Mouse (Mus musculus) urinary bladder, adult 18-20 months (tissue): ENCODE measurements around the gene Ttc21a.

ENCODE experiments used
- DNase-seq, 2 experiments: peaks; one replicate each; pipeline ENCODE4 v3.0.0; 2022; ENCODE audit warnings: low spot score in 2 of 2, mixed read lengths in 2 of 2

The Ttc21a gene

DNA sequence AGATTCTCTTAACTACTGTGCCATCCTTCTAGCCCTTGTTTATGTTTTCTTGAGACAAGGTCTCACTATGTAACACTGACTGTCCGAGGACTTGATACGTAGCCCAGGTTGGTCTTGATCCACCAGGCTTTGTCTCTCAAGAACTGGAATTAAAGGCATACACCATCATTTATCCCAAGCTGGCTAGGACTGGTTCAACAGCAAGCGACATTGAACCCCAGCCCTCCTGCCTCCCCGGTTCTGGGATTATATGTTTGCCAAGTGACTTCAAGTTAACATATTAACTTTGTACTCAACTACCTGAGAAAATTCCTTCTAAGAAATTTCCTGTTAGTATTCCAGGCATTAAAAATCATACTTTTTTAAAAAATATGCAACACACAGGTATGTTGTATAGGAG lies 37.9 kb downstream of the Ttc21a start:
- no peak for DNase-seq

DNA sequence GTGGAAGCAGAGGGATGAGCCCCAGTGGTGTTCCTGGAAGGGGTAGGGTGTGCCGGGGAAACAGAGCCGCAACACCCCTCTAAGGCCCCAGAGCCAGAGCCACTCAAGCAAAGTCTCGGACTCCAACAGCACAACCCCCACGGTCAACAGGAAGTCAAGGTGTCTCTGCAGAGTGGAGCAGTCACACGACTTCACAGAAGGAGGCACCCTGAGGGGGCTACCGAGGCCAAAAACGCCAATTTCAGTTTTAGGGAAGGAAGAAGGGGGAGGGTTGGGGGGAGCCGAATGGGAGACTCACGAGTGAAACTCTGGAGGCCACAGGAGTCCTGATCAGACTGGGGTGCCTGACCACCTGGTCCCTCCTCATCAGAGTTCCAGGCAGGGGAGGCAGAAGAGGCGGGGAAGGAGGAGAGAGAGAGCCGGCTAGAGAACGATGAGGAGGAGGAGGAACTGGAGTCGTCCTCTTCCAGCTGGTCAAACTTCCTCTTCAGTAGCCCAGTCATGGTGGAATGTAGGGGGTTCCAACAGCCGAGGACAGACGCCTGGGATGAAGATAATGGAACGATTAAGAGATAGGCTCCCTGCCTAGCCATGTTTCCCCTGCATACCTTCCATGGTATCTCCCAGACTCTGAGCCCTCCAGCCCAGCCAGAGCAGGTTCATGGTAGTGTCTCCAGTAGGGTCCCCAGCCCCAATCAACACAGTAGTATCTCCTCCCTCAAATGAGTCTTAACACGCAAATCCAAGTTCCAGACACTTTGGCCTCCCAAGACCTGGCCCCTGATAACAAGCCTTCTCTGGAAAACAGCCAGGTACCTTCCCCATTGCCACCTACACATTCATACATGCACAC lies 39.5 kb downstream of the Ttc21a start:
- DNase-seq = no peak

DNA sequence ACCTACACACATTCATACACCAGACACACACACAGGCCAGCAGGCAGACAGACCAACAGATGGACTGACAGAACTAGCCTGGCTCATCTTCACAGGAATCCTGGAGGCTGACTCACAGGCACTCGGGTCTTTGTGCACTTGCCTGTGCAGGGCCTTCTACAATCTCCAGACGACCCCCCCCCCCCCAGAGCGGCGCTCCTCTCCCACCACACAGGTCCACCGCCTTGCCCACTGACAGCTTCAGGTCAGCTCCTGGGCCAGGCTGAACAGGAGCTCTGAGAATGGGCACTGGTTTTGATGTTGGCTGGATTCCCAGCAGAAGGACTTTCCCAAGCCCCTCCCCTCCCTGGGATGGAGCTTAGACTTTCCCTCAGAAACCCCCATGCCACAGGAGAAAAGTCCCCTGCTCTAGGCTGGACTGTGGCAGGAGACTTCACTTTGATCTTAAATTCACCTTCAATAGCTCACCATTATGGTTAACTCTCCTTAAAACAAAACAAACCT lies 40.2 kb downstream of the Ttc21a start:
- DNase-seq = no peak

DNA sequence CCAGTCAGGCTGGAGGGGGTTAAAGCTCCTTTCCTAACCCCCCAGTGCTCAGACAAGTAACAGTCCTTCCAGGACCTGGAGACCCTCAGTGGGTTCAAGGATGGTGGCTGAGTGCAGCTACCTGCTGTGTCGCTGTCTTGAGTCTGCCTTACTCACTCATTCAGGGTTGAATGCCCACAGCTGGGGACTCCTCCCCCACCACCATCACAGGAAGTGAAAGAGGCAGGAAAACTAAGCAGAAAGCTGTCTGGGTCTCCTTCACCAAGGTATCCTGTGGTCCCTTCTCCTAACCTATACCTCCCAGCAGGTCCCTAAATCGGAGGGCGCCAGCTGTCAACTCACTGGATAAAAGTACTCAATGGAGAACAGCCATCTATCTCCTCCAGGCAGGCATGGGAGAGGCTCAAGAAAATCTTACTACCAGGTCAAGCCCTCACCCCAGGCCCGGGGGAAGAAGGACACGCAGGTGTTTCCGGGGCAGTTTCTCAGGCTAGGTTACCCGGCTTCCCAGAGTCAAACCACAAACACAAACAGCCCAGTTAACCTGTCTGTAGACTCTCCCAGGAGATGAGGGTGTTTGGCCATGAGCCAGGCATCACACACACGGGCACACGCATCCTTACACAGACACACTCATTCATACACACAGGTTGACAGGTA lies 40.9 kb downstream of the Ttc21a start:
- no peak for DNase-seq

DNA sequence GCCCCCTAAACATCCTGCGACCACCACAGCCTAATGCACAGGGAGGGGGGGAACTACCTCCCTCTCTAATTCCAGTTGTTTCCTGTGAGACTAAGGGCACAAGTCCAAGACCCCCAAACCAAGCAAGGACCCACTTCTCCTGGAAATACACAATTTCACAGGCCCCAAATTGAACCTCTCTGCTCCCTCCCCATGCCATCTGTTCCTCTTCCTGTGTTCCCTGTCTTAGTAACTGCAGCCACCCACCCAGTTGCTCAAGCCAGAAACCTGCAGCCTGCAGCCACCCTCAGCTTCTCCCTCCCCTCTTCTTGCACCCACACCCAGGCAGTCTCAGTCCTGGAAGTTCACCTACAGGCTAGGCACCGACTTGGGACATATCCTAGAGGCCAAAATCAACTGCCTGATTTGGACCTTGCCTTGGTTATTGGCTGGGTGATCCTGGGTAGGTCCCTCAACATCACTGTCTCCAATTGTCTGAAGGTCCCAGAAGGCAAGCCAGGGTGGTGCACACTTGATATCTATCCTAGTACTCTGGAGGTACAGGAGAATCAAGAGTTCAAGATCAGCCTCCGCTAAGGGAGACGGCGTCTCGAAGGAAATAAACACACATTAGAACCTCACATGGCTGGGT lies 41.5 kb downstream of the Ttc21a start:
- no peak for DNase-seq

DNA sequence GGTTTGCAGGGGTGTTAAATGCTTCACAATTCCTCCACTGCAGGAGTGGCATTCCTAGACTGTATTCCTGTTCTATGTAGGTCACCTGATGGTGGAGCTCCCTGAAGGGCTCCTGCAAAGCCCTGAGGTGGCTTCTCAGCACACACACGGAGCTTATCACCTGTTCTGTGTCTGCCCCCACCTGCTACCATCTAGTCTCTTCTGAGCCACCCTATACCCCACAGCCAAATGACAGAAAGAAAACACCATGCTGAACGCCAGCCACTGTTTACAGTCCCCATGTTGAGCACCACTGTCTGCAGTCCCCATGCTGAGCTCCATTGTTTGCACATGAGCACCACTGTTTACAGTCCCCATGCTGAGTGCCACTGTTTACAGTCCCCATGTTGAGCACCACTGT lies 42.3 kb downstream of the Ttc21a start:
- no peak for DNase-seq

DNA sequence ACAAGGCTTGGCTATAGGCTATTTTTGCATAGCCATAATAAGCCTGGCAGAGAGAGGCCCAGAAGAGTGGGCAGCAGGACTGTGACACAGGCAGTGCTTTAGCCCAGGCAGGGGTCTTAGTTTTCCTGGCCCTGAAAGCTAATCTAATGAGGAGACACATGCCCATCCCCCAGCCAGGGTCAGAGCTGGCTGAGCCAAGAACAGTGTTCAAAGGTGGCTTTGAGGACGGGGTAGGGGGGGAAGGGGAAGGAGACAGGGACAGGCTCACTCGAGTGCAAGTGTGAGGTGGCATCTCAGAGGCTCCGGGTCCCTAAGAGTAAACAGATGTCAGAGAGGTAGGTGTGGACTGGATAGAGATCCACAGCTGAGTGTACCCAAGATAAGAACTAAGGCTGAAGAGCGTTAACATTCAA lies 43.4 kb downstream of the Ttc21a start:
- no peak for DNase-seq

DNA sequence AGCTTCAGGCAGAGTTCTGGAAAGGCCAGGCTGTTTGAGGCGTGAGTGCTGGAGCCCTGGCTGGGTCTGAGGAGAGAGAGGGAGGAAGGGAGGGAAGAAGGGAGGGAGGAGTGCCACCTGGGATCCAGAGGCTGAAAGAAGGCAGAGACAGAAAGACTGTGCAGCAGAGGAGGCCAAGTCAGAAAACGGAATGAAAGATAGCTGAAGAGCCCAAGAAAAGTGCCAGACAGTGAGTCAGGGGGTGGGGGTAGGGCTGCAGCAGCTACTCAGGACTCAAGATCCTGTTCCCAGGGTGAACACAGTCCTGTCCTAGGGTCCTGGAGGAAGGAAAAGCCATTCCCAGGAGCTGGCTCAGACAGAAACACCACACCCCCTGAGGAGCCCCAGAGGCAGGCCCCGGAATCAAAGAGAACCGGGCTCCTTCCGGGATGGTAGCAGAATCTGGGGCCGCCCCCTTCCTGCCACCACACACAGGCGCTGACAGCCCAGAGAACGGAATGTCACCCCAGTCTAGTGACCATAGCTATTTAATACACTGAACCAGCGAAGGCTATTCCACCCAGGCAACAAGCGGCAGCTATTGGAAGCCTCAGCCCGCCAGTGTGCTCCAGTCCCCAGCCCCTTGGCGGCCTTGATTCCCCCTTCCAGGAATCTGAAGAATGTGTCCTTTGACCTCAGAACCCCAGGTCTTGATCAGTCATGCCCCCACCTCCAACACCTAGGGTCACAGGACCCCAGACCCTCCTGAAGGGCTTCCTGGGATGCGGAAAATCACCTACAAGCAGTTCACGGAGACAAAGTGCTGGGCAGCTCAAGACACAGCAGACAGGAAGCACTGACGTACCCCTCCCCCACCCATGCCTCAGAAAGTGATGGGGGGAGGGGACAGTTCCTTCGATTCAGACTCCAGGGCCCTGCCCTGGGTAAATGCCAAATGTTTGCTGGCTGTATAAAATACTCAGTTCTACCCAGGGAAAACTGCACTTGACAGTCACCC lies 44.1 kb downstream of the Ttc21a start:
- DNase-seq = peak; percentile 54 to 59

DNA sequence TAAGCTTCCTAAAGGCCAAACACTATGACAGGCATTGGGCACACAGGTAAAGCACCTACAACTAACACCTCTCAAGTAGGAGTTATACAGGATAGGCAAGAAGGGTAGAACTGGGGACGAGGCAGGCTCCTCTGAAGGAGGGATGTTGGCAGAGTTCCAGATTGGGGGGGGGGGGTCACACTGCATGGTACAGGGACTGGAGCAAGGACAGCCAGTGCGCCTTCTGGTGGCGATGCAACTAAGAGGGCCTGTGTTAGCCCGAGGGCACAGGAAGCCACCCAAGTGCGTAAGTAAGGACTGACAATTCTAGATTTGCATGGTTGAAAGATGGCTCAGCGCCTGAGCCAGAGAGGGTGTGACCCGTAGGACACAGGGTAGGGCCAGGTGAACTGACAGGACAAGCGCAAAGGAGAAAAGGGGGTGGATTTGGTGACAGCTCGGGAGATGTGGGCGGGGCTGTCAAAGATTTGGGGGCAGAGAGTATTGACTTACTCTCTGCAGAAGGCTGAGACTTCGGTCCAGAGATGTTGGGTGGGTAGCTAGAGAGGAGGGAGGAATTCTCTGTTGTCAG lies 44.9 kb downstream of the Ttc21a start:
- peak; percentile 47 to 55 for DNase-seq

DNA sequence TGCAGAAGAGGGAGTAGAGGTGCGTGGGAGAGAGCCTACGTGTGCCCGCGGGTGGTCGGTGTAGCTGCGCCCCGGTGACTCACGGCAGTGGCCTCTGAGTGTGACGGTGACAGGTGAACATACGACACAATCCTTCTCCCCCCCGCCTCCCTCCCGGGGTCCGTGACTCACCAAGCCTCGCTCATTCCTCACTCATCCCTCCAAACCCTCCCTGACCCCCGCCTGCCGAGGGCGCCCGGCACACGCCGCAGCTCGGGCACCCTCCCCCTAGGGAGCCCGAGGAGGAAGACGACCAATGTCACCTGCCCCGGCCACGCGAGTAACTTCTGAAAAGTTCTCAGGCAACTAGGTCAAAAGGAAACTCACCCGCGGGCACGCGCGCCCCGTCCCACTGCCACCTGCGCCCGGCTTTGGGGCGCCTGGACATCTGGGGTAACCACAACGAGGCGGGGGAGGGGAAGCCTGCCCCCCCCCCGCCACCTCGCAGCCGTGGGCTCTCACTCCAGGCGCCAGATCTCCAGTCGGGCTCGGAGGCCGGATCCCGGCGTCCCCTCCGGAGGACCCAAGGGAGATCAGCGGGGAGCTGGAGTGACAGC lies 45.6 kb downstream of the Ttc21a start:
- DNase-seq = peak; percentile 66 to 71

DNA sequence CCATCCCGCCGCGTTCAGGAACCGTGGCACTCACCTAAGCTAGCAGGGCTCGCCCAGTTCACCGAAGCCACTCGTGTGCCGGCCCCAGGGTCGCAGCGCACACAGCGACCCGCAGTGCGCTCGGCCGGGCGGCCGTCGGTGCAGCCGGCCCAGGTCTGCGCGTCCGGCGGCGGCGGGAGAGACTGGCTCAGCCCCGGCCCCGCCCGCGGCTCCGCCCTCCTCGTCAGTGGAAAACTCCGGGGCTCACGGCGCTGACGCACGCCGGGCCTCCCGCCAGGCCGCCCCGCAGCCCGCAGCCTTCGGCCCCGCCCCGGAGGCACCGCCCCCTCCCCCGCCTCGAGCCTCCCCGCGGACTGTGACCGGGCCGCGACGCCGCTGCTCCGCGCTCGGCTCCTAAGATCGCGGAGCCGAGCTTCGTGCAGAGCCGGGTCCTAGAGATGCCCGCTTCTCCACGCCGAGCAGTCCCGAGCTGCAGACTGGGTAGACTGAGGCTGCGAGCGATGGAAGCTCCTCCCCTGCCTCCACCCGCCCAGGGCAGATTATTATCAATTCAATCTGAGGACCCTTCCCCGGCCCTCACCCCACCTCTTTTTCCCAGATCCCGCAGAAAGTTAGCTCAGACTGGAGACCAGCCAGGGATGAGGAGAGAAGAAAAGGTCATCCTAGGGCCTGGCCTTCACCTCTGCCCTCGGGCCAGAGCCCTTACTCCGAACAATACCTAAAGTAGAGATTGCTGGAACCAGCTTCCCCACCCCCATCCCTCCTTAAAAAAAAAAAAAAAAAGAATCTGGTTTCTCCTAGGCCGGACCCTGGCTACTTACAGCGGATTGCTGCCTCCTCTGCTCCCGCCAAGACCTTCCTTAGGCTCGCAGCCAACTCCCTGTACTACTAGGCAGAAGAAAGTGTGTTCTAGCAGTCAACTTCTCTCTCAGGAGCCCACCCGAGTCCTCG lies 46.5 kb downstream of the Ttc21a start:
- peak; percentile 82 to 90 for DNase-seq

DNA sequence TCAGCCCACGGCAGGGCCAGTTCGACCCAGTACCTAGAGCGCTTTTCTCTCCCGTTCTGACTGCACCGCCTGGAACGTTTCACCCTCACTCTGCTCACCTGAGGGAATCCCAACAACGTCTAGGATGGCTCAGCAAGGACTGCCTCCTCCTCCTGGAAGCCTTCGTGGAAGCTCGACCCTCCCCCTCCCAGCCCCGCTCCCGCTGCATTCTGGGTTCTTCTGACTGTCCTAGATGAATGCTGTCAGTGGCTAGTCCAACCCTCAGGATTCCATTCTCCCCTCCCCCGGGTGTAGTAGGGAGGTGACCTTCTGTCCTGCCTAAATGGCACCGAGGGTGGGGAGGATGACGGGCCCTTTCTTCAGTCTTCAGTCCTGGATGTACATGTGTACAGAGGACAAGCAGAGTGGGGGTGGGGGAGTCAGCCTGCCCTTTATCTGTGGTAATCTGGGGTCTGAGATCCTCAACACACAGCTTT lies 47.2 kb downstream of the Ttc21a start, which contains the start of gene Csrnp1:
TSS of gene Csrnp1 (minus strand) at position 123 of the 476 bp plus-strand sequence.
- DNase-seq = no peak

DNA sequence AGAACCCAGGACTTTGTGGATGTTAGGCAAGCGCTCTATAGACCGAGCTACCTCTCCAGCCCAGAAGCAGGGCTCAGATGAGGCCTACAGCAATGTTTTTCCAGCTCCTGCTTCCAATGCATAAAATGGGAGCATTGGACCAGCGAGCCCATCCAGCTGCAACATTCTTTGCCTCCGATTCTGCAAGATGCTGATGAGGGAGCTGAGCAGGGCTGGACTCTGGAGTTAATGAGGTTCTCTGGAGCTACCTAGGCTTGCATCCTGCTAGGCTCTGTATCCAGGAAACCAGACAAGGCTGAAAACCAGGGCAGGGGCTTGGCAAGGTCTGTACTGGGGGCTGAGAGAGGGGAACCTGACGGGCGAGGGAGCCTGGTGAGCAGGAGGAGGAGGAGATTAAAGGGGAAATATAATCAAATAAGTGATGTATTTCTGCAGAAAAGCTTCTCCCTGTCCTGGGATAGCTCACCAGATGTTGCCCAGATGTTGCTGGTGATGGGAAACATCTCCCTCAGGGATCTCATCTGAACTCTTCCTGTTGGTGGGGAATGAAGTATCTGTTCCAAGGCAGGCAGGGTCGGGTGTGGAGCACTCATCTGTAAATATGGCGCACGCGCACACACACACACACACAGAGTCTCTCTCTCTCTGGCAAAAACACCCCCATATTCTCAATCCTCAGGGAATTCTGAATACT lies 48.6 kb downstream of the Ttc21a start:
- no peak for DNase-seq

DNA sequence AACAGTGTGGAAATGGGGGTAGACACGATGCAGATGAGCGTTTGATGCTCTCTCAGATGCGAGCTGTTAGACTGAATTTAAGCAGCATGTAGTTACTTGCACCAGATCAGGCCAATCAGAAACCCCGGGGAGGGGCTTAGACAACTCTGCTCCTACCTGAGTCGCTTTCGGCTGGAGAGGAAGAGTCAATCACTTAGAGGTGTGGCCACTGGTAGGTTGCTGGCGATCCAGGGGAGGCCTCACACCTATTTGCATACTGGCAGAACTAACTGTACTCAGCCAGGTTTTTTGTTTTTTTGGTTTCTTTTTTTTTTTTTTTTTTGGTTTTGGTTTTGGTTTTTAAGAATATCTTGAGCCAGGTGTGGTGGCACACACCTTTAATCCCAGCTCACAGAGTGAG lies 50.9 kb downstream of the Ttc21a start:
- DNase-seq = no peak

DNA sequence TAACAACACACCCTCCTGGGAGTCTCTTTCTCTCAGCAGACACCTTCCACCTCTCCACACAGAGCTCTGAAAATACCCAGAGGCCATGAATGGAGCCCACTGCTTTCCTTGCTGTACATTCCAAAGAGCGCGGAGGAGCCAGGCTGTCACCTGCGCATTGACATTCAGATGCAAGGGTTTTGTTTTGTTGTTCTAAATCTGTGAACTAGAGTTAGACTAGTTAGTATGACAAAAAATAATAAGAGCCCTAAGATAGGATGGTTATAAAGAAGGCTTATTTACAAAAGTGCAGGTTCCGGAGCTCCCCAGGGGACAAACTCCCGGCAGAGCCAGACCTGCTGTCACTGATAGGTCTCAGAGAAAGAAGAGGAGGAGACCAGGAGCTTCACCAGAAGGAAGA lies 53.9 kb downstream of the Ttc21a start:
- no peak for DNase-seq

DNA sequence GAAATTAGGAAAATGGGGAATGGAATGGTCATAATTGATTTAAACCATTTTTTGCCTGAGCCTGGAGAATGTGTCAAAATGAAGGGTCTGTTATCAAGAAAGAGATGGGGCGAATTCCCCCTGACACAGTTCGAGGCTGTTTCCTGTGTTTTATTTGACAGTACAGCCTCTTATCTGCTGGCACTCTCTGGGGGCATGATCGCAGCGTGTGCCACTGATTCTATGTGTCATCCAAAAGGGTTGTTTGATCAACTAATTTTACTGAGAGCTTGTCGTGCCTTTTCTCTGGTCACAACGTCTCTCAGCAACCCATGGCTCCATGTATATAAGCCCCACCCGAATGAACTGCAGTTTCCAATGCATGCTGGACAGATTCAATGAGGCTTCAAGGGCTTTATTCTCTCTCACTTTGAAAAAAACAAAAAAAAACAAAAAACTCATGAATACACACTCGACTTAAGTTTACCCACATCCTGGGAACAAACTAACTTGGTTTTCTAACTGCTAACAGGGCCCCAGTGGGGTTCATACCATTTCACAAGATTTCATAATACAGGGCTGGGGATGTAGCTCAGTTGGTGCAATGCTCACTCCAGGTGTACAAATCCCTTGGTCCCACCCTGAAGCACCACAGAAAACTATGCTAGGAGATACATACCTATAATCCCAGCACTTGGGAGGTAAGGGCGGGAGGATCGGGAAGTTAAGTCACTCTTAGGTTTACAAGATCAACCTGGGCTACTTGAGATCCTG lies 55.9 kb downstream of the Ttc21a start:
- no peak for DNase-seq

DNA sequence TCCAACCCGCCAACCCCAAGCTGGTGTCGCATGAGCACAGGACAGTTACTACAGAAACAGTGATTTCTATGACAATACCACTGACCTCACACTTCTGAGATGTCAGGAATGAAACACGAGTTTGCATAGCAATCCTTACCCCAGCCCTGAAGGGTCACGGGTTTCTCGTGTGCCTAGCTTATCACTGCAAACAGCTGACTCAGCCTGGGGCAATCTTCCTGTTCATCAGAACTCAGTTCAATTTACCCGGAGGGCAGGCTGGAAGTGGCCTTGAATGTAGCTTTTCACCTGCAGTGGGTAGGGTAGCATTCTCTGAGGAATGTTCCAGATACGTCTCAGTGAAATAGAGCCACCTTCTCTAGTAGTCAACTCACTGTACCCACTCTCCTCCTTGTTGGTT lies 56.8 kb downstream of the Ttc21a start:
- DNase-seq = no peak

DNA sequence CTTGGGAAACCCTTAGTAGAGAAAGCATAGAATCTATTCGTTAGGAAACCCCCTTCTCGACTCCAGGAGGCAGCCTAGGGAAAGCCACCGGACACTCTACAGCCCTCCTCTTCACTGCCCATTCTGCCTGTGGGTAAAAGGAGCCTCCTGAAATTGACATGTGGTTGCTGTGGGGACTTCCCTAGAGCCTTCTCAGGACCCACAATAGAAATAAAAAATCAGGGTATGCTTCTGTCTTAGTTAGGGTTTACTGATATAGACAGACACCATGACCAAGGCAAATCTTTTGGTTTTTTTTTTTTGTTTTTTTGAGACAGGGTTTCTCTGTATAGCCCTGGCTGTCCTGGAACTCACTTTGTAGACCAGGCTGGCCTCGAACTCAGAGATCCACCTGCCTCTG lies 58.7 kb downstream of the Ttc21a start:
- no peak for DNase-seq
